Mouse (Mus musculus) embryo, embryonic 9.5 days (tissue): ENCODE measurements around the gene Itpkb.

ENCODE experiments used
- DNase-seq: peaks from one replicate; pipeline ENCODE4 v3.0.0-alpha.2; 2017; ENCODE audit errors: extremely low spot score

Gene Itpkb

GRCm38 (mm10) chr1:180314641-180315040 is 15.6 kb upstream of the Itpkb start:
- no peak for DNase-seq

GRCm38 (mm10) chr1:180315127-180315526 is 15.2 kb upstream of the Itpkb start:
- no peak for DNase-seq

GRCm38 (mm10) chr1:180317450-180317849 is 12.8 kb upstream of the Itpkb start:
- no peak for DNase-seq

- DNase-seq, result no peak
Measured at GRCm38 (mm10) chr1:180318407-180318806, 11.9 kb upstream of the Itpkb start.

- DNase-seq, result peak; percentile 56
Measured at GRCm38 (mm10) chr1:180319895-180320294, 10.4 kb upstream of the Itpkb start.

GRCm38 (mm10) chr1:180322896-180323295 is 7.4 kb upstream of the Itpkb start:
- no peak for DNase-seq

- no peak for DNase-seq
Measured at GRCm38 (mm10) chr1:180323491-180323890, 6.8 kb upstream of the Itpkb start.

GRCm38 (mm10) chr1:180324271-180324670 is 6.0 kb upstream of the Itpkb start:
- no peak for DNase-seq

- peak; percentile 29 for DNase-seq
Measured at GRCm38 (mm10) chr1:180328794-180329665, 1.3 kb upstream of the Itpkb start.

- peak; percentile 12 for DNase-seq
Measured at GRCm38 (mm10) chr1:180329706-180330105, 579 bp upstream of the Itpkb start.

GRCm38 (mm10) chr1:180330707-180331545 is 641 bp downstream of the Itpkb start:
- DNase-seq, result peak; percentile 73

- DNase-seq, result no peak
Measured at GRCm38 (mm10) chr1:180331546-180332075, 1.3 kb downstream of the Itpkb start.

GRCm38 (mm10) chr1:180332076-180332927 is 2.0 kb downstream of the Itpkb start:
- peak; percentile 61 for DNase-seq

- no peak for DNase-seq
Measured at GRCm38 (mm10) chr1:180332928-180333440, 2.7 kb downstream of the Itpkb start.

- DNase-seq, result no peak
Measured at GRCm38 (mm10) chr1:180333588-180333987, 3.3 kb downstream of the Itpkb start.

GRCm38 (mm10) chr1:180334541-180334940 is 4.3 kb downstream of the Itpkb start:
- no peak for DNase-seq

GRCm38 (mm10) chr1:180335513-180336375 is 5.5 kb downstream of the Itpkb start:
- DNase-seq, result no peak

- no peak for DNase-seq
Measured at GRCm38 (mm10) chr1:180338358-180338757, 8.1 kb downstream of the Itpkb start.

- no peak for DNase-seq
Measured at GRCm38 (mm10) chr1:180339143-180339542, 8.9 kb downstream of the Itpkb start.

GRCm38 (mm10) chr1:180342944-180343343 is 12.7 kb downstream of the Itpkb start:
- no peak for DNase-seq
